Mouse (Mus musculus) granulocyte monocyte progenitor cell, adult 5-6 weeks (primary cell): ENCODE data around the gene Naa15. TPM values are rescaled to one million over a fixed set of nuclear protein-coding genes. Genes with fewer than 3 reads are reported as not detected.
"Not testable (repeated sequence)": the region's sequence is repeated elsewhere in the genome, so short reads cannot be mapped to it uniquely, and the experiment has no call there.

Experiments
- ATAC-seq: replicated peaks from 2 replicates; pipeline ENCODE4 v1.8.0; 2016; ENCODE audit warnings: mild to moderate bottlenecking, moderate TSS enrichment, inconsistent platforms; ENCODE audit not compliant: poor library complexity, severe bottlenecking
- total RNA-seq, 2 experiments: library from RNA; stranded (forward) in 1 of 2; stranded (reverse) in 1 of 2; fragments of 200-712, 200-1000 nt in 1 of 2; fragments of >200 nt in 1 of 2; fragmentation: Nextera tagmentation in 1 of 2; gene quantifications; 2 replicates each; pipeline ENCODE4 v1.2.3; 2014 to 2017

Gene Naa15
- total RNA-seq, 2 experiments from 2014 or later = 89.1 to 114 TPM

- ATAC-seq = not testable (repeated sequence)
These were observed 21.9 kb upstream of the Naa15 start for GRCm38 (mm10) chr3:51393018-51393417.

- ATAC-seq = no peak
These were observed 21.3 kb upstream of the Naa15 start for GRCm38 (mm10) chr3:51393651-51394050.

GRCm38 (mm10) chr3:51394881-51395280, 20.1 kb upstream of the Naa15 start:
- no peak for ATAC-seq

- ATAC-seq = no peak
These were observed 19.3 kb upstream of the Naa15 start for GRCm38 (mm10) chr3:51395461-51396145.

GRCm38 (mm10) chr3:51396219-51397068, 18.5 kb upstream of the Naa15 start, which contains the start of gene Mgarp:
Mgarp (minus strand) TSS chr3:51396738.
- ATAC-seq = peak; percentile 96

- ATAC-seq = no peak
These were observed 17.1 kb upstream of the Naa15 start for GRCm38 (mm10) chr3:51397700-51398299.

- ATAC-seq = no peak
These were observed 16.3 kb upstream of the Naa15 start for GRCm38 (mm10) chr3:51398667-51399066.

- ATAC-seq = no peak
These were observed 15.4 kb upstream of the Naa15 start for GRCm38 (mm10) chr3:51399531-51399930.

GRCm38 (mm10) chr3:51400682-51401081, 14.3 kb upstream of the Naa15 start:
- no peak for ATAC-seq

GRCm38 (mm10) chr3:51402054-51402453, 12.9 kb upstream of the Naa15 start:
- ATAC-seq = not testable (repeated sequence)

- ATAC-seq = no peak
These were observed 12.3 kb upstream of the Naa15 start for GRCm38 (mm10) chr3:51402628-51403027.

GRCm38 (mm10) chr3:51407870-51408560, 6.9 kb upstream of the Naa15 start:
- ATAC-seq = peak; percentile 4; the same call in 1 of the 2 replicates

- ATAC-seq = peak; percentile 98
These were observed 6.3 kb upstream of the Naa15 start, which contains the start of gene Ndufc1 for GRCm38 (mm10) chr3:51408561-51409183. Ndufc1 (minus strand) TSS chr3:51408988.

GRCm38 (mm10) chr3:51412457-51412856, 2.5 kb upstream of the Naa15 start:
- ATAC-seq = no peak

GRCm38 (mm10) chr3:51413276-51413675, 1.7 kb upstream of the Naa15 start:
- no peak for ATAC-seq

GRCm38 (mm10) chr3:51416073-51416363, 1.1 kb downstream of the Naa15 start:
- no peak for ATAC-seq

GRCm38 (mm10) chr3:51416364-51417134, 1.6 kb downstream of the Naa15 start:
- ATAC-seq = peak; percentile 39

- no peak for ATAC-seq
These were observed 2.1 kb downstream of the Naa15 start for GRCm38 (mm10) chr3:51417135-51417458.

- ATAC-seq = no peak
These were observed 2.5 kb downstream of the Naa15 start for GRCm38 (mm10) chr3:51417485-51417884.

GRCm38 (mm10) chr3:51417966-51418365, 3.0 kb downstream of the Naa15 start:
- ATAC-seq = no peak
